Mouse (Mus musculus): ENCODE results near the gene Cd63.

DNA sequence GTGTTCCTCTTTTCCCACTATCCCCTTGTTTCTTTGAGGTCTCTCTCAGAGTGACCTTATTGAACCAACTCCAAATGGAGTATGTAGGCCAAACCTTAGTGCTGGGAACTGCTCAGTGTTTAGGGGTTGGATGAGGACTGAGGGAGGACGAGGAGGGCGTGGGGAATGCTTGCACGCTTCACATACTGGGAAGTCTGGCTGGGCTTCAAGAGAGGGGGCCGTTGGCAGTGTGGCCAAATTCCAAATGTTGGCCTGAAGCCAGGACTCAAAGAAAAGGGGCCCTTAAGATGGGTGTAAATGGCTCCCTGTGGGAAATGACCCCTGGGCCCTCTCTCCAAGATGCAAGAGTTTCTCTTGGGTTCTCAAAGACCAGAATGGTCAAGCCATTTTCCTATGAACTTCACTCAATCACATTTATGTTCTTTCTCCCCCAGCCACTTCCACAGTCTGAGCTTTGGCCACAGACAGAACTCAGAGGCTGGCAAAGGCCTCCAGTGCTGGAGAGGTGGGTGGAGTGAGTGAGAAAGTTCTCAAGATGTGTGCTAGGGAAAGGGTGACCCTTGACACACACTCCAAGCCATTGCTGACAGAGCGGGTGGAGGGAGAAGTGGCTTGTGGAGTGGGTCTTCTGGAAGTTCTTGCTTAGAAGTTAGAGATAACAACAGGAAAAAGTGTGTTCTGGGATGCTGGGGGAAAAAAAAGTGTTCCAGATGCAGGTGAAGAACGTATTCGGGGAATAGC lies 29.0 kb downstream of the Cd63 start:
- TF ChIP-seq CTCF (IDR thresholded peaks at IDR 0.05; ENCODE audit: control insufficient read depth, insufficient read depth, low read length) (no peak), POLR2A (IDR thresholded peaks at IDR 0.05; ENCODE audit: borderline replicate concordance, control insufficient read depth, low read depth, low read length) (no peak)

Measured in bone marrow, adult 2 months (tissue).